Mouse (Mus musculus): ENCODE results near the gene Sarnp. TPM values are rescaled to one million over a fixed set of nuclear protein-coding genes. Genes with fewer than 3 reads are reported as not detected.
A peak's percentile ranks its signal among the peaks of the same experiment; 100 is the strongest.

Gene Sarnp
- 206 and 214 TPM in 2 replicates for polyA plus RNA-seq (2015; fragmentation: Nextera tagmentation; extraction: Ambion mirVana)

DNA sequence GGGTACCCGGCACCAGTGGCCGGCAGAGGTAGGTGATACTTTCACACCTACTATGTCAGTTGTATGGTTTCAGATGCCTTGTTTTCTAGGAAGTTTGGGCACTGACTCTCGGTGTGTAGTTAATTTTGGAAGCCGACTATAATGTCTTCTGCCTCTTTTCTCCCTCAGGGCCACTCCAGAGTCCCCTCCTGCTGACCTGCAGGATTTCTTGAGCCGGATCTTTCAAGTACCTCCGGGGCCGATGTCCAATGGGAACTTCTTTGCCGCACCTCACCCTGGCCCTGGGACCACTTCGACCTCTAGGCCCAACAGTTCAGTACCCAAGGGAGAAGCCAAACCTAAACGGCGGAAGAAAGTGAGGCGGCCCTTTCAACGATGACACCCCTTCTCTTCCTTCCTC is at the start of gene Sarnp:
Gene Sarnp, plus strand, starts transcription at position 301 of the 400 bp plus-strand sequence.
- peaks cover 55% of the 10 kb centered on the region for H3K36me3 ChIP-seq
- WGBS, result 89% methylated on average over 13 of the region's 13 CpGs

DNA sequence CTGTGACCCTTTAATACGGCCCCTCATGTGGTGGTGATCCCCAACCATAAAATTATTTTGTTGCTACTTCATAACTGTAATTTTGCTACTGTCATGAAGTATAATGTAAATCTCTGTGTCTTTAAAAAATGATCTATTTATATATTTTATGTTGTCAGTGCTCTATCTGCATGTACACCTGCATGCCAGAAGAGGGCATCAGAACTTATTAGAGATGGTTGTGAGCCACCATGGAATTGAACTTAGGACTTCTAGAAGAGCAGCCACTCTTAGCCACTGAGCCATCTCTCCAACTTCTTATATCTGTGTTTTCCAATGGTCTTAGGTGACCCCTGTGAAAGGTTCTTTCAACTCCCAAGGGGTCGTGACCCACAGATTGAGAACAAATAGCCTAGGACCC is 44.2 kb upstream of the Sarnp start:
- no peak for ATAC-seq (ENCODE audit: borderline replicate concordance, extremely low read depth, low FRiP score, low TSS enrichment)
- Histone ChIP-seq H3K9ac (no peak overlapping the region), H3K27ac (no peak overlapping the region), H3K36me3 (no peaks in the 10 kb centered on the region; the same call in 1 of the 2 replicates), H3K27me3 (no peaks in the 10 kb centered on the region), H3K4me2 (no peak overlapping the region), H3K9me3 (no peaks in the 10 kb centered on the region), H3K4me3 (no peak overlapping the region), H3K4me1 (no peaks in the 10 kb centered on the region)
- WGBS, result 75% methylated on average over 2 of the region's 2 CpGs

More for the DNA sequence above, at the start of gene Sarnp:
- Histone ChIP-seq H3K4me1 (peaks cover 10% of the 10 kb centered on the region; the same call in 1 of the 2 replicates), H3K27me3 (no peaks in the 10 kb centered on the region), H3K9ac (no peak within 1 kb of the TSS), H3K27ac (no peak within 1 kb of the TSS), H3K4me2 (no peak within 1 kb of the TSS), H3K9me3 (no peaks in the 10 kb centered on the region), H3K4me3 (no peak within 1 kb of the TSS)
- no peak for ATAC-seq (ENCODE audit: borderline replicate concordance, extremely low read depth, low FRiP score, low TSS enrichment)

DNA sequence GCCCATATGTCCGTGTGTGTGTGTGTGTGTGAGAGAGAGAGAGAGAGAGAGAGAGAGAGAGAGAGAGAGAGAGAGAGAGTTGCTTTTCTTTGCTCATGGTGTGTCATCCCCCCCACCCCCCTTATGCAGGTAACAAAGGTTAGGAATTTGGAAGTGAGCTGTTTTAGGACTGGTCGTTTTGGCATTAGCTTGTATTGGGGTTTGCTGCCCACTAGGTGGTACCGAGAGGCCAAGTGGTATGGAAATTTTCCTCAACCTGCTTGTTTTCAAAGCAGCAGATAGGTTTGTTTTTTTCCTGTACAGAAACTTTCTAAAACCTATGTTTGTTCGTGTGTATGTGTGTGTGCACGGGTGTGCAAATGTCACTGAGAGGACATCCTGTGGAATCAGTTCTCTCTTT is 43.4 kb upstream of the Sarnp start:
- no peak overlapping the region for H3K27ac ChIP-seq
- ATAC-seq (ENCODE audit: borderline replicate concordance, extremely low read depth, low FRiP score, low TSS enrichment), result no peak
- no peak overlapping the region for H3K9ac ChIP-seq
- 26% methylated on average over 5 of the region's 5 CpGs for WGBS
- H3K27me3 ChIP-seq, result no peaks in the 10 kb centered on the region
- 0 out of 2 replicates have a peak, but pooled peaks cover 1% of the 10 kb centered on the region for H3K4me1 ChIP-seq
- no peaks in the 10 kb centered on the region; the same call in 1 of the 2 replicates for H3K36me3 ChIP-seq
- no peak overlapping the region for H3K4me3 ChIP-seq
- no peak overlapping the region for H3K4me2 ChIP-seq
- H3K9me3 ChIP-seq, result no peaks in the 10 kb centered on the region

DNA sequence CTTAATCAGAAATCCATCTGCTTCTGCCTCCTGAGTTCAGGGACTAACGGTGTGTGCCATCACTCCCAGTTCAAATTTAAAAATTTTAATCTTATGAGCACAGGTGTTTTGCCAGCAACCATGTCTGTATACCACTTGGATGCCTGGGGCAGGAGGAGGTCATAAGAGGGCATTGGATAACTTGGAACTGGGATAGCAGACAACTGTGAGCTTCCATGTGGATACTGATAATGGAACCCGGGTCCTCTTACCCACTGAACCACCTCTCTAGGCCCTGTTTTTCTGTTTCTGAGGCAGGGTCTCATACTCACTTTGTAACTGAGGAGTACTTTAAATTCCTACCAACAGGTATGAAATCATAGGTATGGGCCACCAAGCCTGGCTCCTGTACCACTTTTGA is 38.7 kb upstream of the Sarnp start:
- 88% methylated on average over 2 of the region's 2 CpGs for WGBS
- no peak overlapping the region for H3K9ac ChIP-seq

DNA sequence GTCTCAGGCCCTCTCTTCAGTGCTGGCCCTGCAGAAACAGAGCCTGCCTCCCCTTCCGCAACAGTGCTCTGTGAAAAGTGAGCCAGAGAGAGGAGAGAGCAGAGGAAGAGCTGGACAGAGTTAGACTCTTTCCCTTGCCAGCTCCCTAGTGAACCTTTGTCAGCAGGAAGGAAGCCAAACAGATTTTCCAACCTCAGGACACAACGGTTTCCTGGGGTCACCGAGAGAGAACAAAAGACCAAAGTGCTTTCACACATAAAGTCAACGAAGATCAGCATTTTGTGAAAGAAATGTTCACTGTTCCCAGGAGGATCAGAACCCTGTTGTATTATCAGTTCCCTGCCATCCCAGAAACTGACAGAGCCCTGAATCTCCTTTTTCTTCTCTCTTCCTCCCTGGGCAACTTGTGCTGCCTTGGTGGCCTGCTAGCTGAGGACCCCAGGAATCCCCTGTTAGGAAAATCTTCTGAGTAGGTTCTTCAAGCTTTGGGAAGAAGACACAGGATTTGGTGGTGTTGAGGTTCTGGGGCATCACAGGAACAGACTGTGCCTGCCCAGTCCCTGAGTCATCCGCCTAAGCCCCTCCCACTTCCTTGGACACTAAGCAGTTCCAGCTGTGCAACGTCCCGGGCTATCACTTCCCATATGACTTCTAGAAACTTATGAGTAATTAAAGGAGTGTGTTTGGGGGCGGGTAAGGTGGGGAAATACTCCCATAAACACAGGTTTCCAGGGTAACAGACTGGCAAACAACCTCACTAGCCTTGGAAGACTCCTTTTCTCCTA is 37.9 kb upstream of the Sarnp start:
- WGBS, result 23% methylated on average over 8 of the region's 8 CpGs
- ATAC-seq (ENCODE audit: borderline replicate concordance, extremely low read depth, low FRiP score, low TSS enrichment), result peak; percentile 99
- no peak overlapping the region for H3K9ac ChIP-seq
- no peaks in the 10 kb centered on the region for H3K36me3 ChIP-seq
- no peak overlapping the region for H3K4me3 ChIP-seq
- no peaks in the 10 kb centered on the region for H3K9me3 ChIP-seq
- H3K4me1 ChIP-seq, result peaks cover 12% of the 10 kb centered on the region; the same call in 1 of the 2 replicates
- no peaks in the 10 kb centered on the region for H3K27me3 ChIP-seq
- peak overlapping the region; percentile 85 for H3K27ac ChIP-seq
- H3K4me2 ChIP-seq, result peak overlapping the region; percentile 20; the same call in 1 of the 2 replicates

More for the DNA sequence above, 38.7 kb upstream of the Sarnp start:
- Histone ChIP-seq H3K4me2 (0 out of 2 replicates have a peak overlapping the region, but pooled peaks have one; percentile 20), H3K27ac (peak overlapping the region; percentile 85), H3K4me1 (peaks cover 12% of the 10 kb centered on the region; the same call in 1 of the 2 replicates), H3K27me3 (no peaks in the 10 kb centered on the region), H3K36me3 (no peaks in the 10 kb centered on the region), H3K4me3 (no peak overlapping the region), H3K9me3 (no peaks in the 10 kb centered on the region)
- ATAC-seq (ENCODE audit: borderline replicate concordance, extremely low read depth, low FRiP score, low TSS enrichment), result no peak

DNA sequence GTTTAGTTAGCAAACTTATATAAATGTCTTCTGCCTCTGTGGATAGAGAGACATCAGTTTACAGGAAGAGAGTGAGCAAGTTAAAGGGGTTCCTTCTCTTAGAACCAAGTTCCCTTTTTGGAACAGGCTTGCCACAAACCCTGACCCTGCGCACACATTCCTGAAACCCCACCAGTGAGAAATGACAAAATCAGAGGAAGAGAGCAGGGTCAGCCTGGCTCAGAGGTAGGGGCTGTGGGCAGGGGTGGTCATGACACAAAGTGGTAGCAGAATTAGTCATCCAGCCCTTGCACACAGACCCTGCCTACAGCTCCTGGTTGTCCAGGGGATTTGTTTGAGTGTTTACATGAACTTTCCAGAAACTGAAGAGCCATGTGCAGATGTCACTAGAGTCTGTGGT is 36.9 kb upstream of the Sarnp start:
- Histone ChIP-seq H3K4me1 (peaks cover 12% of the 10 kb centered on the region; the same call in 1 of the 2 replicates), H3K4me3 (no peak overlapping the region), H3K36me3 (no peaks in the 10 kb centered on the region), H3K4me2 (no peak overlapping the region), H3K9me3 (no peaks in the 10 kb centered on the region), H3K27me3 (no peaks in the 10 kb centered on the region), H3K9ac (no peak overlapping the region), H3K27ac (no peak overlapping the region)
- no peak for ATAC-seq (ENCODE audit: borderline replicate concordance, extremely low read depth, low FRiP score, low TSS enrichment)
- WGBS, result 96% methylated on average over 1 of the region's 1 CpGs

DNA sequence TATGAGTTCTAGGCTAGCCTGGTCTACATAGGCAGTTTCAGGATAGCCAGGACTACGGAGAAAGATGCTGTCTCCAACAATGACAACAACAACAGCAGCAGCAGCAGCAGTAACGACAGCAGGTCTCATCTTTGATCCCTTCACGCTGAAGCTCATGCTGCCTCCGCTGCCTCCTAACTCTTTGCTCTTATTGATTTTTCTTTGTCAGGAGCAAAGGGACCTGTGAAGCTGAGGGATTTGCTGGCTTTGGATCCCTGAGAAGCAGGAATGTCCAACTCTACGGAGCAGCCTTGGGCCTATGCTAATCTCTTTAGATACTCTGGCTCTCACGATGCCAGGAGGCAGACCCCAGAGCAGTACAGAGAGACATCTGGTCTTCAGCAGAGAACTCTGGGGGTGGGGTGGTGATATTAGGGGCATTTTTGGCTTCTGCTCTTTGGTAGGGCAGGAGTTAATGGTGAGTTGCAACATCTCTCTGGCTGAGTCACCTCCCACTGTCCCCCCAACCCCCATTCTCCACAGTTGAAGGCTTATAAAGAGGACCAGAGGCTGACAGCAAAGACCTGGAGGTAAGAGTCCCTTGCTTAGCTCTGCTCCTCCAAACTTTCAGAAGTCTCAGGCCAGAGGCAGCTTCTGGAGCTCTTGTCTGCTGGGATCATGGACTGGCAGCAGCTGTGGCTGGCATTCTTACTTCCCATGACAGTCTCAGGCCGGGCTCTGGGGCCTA is 26.6 kb upstream of the Sarnp start, which contains the start of gene Mmp19:
Gene Mmp19, plus strand, starts transcription at position 513 of the 727 bp plus-strand sequence.
- Histone ChIP-seq H3K27me3 (no peaks in the 10 kb centered on the region), H3K4me1 (no peaks in the 10 kb centered on the region), H3K4me2 (peak within 1 kb of the TSS; percentile 11), H3K27ac (peak within 1 kb of the TSS; percentile 1; the same call in 1 of the 2 replicates), H3K9me3 (no peaks in the 10 kb centered on the region), H3K36me3 (no peaks in the 10 kb centered on the region), H3K9ac (no peak within 1 kb of the TSS), H3K4me3 (peak within 1 kb of the TSS; percentile 19)
- WGBS, result 56% methylated on average over 7 of the region's 7 CpGs
- peak; percentile 48; the same call in 1 of the 2 replicates for ATAC-seq (ENCODE audit: borderline replicate concordance, extremely low read depth, low FRiP score, low TSS enrichment)

DNA sequence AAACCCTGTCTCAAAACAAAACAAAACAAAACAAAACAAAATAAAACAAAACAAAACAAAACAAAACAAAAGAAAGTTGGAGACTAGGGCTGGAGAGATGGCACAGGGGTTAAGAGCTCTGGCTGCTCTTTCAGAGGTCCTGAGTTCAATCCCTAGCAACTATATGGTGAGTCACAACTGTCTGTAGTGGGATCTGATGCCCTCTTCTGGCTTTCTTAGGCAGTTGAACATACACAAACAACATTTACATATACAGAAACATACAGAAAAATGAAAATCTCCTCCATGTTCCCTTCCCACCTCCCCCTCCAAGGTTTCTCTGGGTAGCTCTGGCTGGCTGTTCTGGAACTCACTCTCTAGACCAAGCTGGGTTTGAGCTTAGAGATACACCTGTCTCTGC is 25.1 kb upstream of the Sarnp start:
- no peaks in the 10 kb centered on the region for H3K9me3 ChIP-seq
- no peaks in the 10 kb centered on the region for H3K4me1 ChIP-seq
- H3K9ac ChIP-seq, result no peak overlapping the region
- no peaks in the 10 kb centered on the region for H3K36me3 ChIP-seq
- H3K4me3 ChIP-seq, result no peak overlapping the region
- no peak for ATAC-seq (ENCODE audit: borderline replicate concordance, extremely low read depth, low FRiP score, low TSS enrichment)
- no peaks in the 10 kb centered on the region for H3K27me3 ChIP-seq
- H3K4me2 ChIP-seq, result no peak overlapping the region
- no peak overlapping the region for H3K27ac ChIP-seq

DNA sequence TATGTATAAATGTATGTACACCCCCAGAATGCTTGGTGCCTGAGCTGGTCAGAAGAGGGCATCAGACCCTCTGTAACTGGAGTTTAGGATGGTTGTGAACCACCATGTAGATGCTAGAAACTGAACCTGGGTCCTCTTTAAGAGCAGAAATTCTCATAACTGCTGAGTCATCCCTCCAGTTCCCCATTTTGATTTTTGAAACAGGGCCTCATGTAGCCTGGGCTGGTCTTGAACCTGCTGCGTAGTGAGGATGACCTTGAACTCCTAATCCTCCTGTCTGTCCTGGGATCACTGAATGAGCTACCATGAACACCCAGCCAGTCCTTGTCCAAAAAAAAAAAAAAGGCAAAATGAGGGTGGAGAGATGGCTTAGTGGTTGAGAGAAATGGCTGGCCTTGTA is 23.9 kb upstream of the Sarnp start:
- Histone ChIP-seq H3K4me2 (no peak overlapping the region), H3K9me3 (no peaks in the 10 kb centered on the region), H3K4me3 (no peak overlapping the region), H3K27ac (no peak overlapping the region), H3K27me3 (no peaks in the 10 kb centered on the region), H3K4me1 (no peaks in the 10 kb centered on the region), H3K9ac (no peak overlapping the region), H3K36me3 (no peaks in the 10 kb centered on the region)
- ATAC-seq (ENCODE audit: borderline replicate concordance, extremely low read depth, low FRiP score, low TSS enrichment), result no peak
- 90% methylated on average over 1 of the region's 1 CpGs for WGBS

DNA sequence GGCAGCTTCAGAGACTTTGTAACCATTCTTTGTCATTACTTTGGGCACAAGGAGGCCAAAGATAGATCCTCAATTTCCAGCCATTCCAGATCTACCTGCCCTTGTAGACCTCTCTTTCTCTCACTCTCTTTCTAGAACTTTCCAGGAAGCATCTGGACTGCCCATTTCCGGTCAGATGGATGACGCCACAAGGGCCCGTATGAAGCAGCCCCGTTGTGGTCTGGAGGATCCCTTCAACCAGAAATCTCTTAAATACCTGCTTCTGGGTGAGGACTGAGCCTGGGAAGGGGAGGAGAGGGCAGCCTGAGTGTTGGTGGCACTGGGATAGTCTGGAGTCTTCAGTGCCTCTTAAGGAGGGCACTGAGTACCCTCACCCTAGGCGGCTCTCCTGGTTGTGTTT is 22.7 kb upstream of the Sarnp start:
- Histone ChIP-seq H3K4me3 (no peak overlapping the region), H3K4me1 (no peaks in the 10 kb centered on the region), H3K27me3 (no peaks in the 10 kb centered on the region), H3K27ac (no peak overlapping the region), H3K9me3 (no peaks in the 10 kb centered on the region), H3K36me3 (0 out of 2 replicates have a peak, but pooled peaks cover 4% of the 10 kb centered on the region), H3K4me2 (no peak overlapping the region), H3K9ac (no peak overlapping the region)
- WGBS, result 84% methylated on average over 5 of the region's 5 CpGs
- no peak for ATAC-seq (ENCODE audit: borderline replicate concordance, extremely low read depth, low FRiP score, low TSS enrichment)

DNA sequence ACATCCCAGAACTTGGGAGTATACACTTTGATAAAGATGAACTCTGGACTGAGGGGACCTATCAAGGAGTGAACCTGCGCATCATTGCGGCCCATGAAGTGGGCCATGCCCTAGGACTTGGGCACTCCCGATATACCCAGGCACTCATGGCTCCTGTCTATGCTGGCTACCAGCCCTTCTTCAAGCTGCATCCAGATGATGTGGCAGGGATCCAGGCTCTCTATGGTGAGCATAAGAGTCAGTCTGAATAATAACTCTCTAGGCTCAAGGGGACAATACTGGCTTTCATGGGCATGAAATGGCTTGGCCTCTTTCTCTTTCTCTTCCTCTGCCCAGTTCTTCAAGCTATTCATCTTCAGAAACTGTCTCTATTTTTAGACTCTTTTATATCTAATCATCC is 21.6 kb upstream of the Sarnp start:
- H3K9ac ChIP-seq, result no peak overlapping the region
- H3K4me1 ChIP-seq, result no peaks in the 10 kb centered on the region
- no peak overlapping the region for H3K4me3 ChIP-seq
- no peak overlapping the region for H3K27ac ChIP-seq
- 93% methylated on average over 3 of the region's 3 CpGs for WGBS
- H3K4me2 ChIP-seq, result no peak overlapping the region
- no peaks in the 10 kb centered on the region for H3K27me3 ChIP-seq
- ATAC-seq (ENCODE audit: borderline replicate concordance, extremely low read depth, low FRiP score, low TSS enrichment), result no peak
- H3K36me3 ChIP-seq, result 0 out of 2 replicates have a peak, but pooled peaks cover 12% of the 10 kb centered on the region
- H3K9me3 ChIP-seq, result no peaks in the 10 kb centered on the region

DNA sequence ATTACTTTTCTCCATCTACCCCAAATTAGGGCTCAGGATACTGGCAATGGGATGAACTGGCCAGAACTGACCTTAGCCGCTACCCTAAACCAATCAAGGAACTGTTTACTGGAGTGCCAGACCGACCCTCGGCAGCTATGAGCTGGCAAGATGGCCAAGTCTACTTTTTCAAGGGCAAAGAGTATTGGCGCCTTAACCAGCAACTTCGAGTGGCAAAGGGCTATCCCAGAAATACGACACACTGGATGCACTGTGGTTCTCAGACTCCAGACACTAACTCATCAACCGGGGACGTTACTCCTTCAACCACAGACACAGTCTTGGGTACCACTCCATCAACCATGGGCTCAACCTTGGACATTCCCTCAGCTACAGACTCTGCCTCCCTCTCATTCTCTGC is 18.5 kb upstream of the Sarnp start:
- ATAC-seq (ENCODE audit: borderline replicate concordance, extremely low read depth, low FRiP score, low TSS enrichment), result no peak
- 88% methylated on average over 8 of the region's 8 CpGs for WGBS
- Histone ChIP-seq H3K36me3 (peaks cover 19% of the 10 kb centered on the region; the same call in 1 of the 2 replicates), H3K4me2 (no peak overlapping the region), H3K9ac (no peak overlapping the region), H3K4me3 (no peak overlapping the region), H3K27me3 (no peaks in the 10 kb centered on the region), H3K9me3 (no peaks in the 10 kb centered on the region), H3K4me1 (peaks cover 14% of the 10 kb centered on the region), H3K27ac (no peak overlapping the region)

Data from lung, embryonic 15.5 days (tissue).